Mouse (Mus musculus) stomach, embryonic 15.5 days (tissue): ENCODE data around the gene Sec16a. TPM values are rescaled to one million over a fixed set of nuclear protein-coding genes. Genes with fewer than 3 reads are reported as not detected.
A peak's percentile ranks its signal among the peaks of the same experiment; 100 is the strongest.

Source experiments
- ATAC-seq: fragments of 200-750 bp; cut with Nextera tagmentation; 2 replicates; pipeline ENCODE4 v1.8.0; 2017; ENCODE audit warnings: low read depth, moderate number of reproducible peaks, moderate TSS enrichment; ENCODE audit not compliant: insufficient read depth, low FRiP score
- H3K27ac ChIP-seq: fragments of 300-500 bp; sonication (generic); 2 replicates; pipeline ENCODE4 v1.5.1; 2015; ENCODE audit warnings: mild to moderate bottlenecking, inconsistent platforms
- H3K27me3 ChIP-seq: fragments of 300-500 bp; sonication (generic); replicated peaks from 2 replicates; pipeline ENCODE4 v1.6.1; 2015; ENCODE audit warnings: inconsistent platforms
- H3K36me3 ChIP-seq: fragments of 300-500 bp; sonication (generic); 2 replicates; pipeline ENCODE4 v1.6.1; 2015; ENCODE audit warnings: inconsistent platforms
- H3K4me1 ChIP-seq: fragments of 300-500 bp; sonication (generic); 2 replicates; pipeline ENCODE4 v1.6.1; 2015; ENCODE audit warnings: inconsistent platforms
- H3K4me2 ChIP-seq: fragments of 300-500 bp; sonication (generic); 2 replicates; pipeline ENCODE4 v1.6.1; 2015; ENCODE audit warnings: mild to moderate bottlenecking, inconsistent platforms
- H3K4me3 ChIP-seq: fragments of 300-500 bp; sonication (generic); replicated peaks from 2 replicates; pipeline ENCODE4 v1.5.1; 2015; ENCODE audit warnings: inconsistent platforms
- H3K9ac ChIP-seq: fragments of 300-500 bp; sonication (generic); 2 replicates; pipeline ENCODE4 v1.6.1; 2015; ENCODE audit warnings: inconsistent platforms
- H3K9me3 ChIP-seq: fragments of 300-500 bp; sonication (generic); 2 replicates; pipeline ENCODE4 v1.6.1; 2016; ENCODE audit warnings: inconsistent platforms
- WGBS: fragments of 180-500 bp; shearing (Covaris S2); methylation state at CpG from one replicate; pipeline ENCODE4 v1.1.7; 2015; 5-methylcytosine and 5-hydroxymethylcytosine counted together
- polyA plus RNA-seq: library from polyadenylated mRNA; unstranded; fragments of >200 nt; fragmentation: Nextera tagmentation; extraction: Ambion mirVana; gene quantifications from 2 replicates; pipeline ENCODE4 v1.2.1, GENCODE M21; 2015

Sec16a gene
- polyA plus RNA-seq, 1 experiment from 2014 or later = 22.3 TPM

DNA sequence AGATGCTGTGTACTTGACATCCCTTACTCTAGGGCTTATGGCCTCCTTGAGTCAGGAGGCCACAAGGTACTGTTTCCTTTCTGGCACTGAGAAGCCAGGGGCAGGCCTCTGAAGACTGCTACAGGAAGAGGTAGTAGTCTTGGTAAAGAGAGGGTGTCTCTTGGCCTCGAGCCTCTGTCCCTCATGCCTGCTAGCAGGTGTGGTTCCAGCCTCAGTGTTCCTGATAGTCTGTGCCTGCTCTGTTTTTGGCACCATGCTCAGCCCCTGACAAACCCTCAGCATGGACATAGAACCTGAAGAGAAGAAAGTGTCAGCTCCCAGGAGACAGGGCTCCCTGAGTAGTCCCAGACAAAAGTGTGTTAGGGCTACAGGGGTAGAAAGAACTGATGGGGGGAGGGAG, 2.4 kb upstream of the Sec16a start:
- Histone ChIP-seq H3K4me3 (no peak overlapping the region), H3K9me3 (no peaks in the 10 kb centered on the region), H3K36me3 (no peaks in the 10 kb centered on the region), H3K4me1 (peaks cover 21% of the 10 kb centered on the region), H3K9ac (no peak overlapping the region), H3K27ac (no peak overlapping the region), H3K4me2 (no peak overlapping the region), H3K27me3 (no peaks in the 10 kb centered on the region)
- WGBS = 70% methylated on average over 1 of the region's 1 CpGs
- no peak for ATAC-seq

DNA sequence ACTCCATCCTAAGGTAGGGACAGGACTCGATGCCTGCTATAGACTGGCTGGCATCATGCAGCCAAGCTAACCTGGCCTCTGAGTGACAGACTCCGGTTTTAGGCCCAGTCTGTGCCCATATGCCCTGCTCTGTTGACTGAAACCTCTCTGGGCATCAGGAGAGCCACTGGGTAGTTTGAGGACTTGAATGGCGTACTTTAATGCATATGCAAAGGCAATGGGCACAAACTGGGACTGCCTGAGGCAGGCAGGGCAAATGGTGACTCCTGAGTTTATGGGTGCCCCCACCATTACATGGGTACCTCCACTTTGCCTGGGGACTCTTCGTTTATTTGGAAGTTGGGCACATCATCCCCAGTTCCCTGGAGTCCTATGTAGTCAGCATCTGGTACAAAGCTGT, 1.7 kb upstream of the Sec16a start:
- no peak for ATAC-seq
- Histone ChIP-seq H3K9me3 (no peaks in the 10 kb centered on the region), H3K36me3 (no peaks in the 10 kb centered on the region), H3K4me2 (peak overlapping the region; percentile 67), H3K4me3 (peak overlapping the region; percentile 86), H3K9ac (peak overlapping the region; percentile 27; the same call in 1 of the 2 replicates), H3K27ac (peak overlapping the region; percentile 94; the same call in 1 of the 2 replicates), H3K27me3 (no peaks in the 10 kb centered on the region), H3K4me1 (peaks cover 21% of the 10 kb centered on the region)
- 73% methylated on average over 4 of the region's 4 CpGs for WGBS

DNA sequence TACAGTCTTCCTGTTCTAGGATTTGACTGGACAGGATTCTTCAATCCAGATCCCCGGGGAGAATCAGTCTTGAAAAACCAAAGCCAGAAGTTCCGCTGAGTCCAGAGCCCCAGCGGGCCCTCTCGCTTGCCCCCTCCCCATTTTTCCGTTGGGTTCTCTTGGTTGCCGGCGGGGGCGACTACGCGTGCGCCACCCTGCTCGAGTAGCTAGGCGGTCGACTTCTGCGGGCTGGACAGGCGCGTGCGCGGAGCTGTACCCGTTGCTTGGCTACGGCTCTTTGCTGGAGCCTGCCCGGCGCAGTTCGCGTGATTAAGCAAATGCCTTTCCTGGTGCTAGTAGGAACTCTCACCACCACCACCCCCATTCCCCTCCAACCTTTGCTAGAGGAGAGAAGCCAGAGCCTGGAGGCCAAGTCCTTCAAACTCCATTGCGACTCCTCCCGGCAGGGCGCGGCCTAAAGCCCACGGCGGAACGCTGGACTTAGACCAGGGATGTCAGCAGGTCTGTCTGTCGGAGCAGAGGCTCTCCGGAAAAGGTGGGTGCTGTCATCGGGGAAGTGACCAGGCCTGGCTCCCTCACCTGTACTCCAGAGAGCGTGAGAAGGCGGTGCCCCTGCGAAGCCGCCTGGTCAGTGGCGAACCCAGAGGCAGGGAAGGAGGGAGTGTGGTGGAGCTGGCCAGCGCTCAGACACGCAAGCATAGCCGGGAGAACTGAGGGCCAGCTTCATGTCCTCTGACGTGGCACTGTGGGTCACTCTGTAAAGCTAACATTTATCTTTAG, 840 bp upstream of the Sec16a start:
- ATAC-seq = peak; percentile 89
- peak overlapping the region; percentile 94 for H3K27ac ChIP-seq
- H3K4me2 ChIP-seq = peak overlapping the region; percentile 67
- peak overlapping the region; percentile 86 for H3K4me3 ChIP-seq
- WGBS = under 1% methylated on average over 44 of the region's 44 CpGs
- H3K9ac ChIP-seq = peak overlapping the region; percentile 38; the same call in 1 of the 2 replicates
- peaks cover 21% of the 10 kb centered on the region for H3K4me1 ChIP-seq
- H3K9me3 ChIP-seq = no peaks in the 10 kb centered on the region
- H3K27me3 ChIP-seq = no peaks in the 10 kb centered on the region
- H3K36me3 ChIP-seq = peaks cover 7% of the 10 kb centered on the region

DNA sequence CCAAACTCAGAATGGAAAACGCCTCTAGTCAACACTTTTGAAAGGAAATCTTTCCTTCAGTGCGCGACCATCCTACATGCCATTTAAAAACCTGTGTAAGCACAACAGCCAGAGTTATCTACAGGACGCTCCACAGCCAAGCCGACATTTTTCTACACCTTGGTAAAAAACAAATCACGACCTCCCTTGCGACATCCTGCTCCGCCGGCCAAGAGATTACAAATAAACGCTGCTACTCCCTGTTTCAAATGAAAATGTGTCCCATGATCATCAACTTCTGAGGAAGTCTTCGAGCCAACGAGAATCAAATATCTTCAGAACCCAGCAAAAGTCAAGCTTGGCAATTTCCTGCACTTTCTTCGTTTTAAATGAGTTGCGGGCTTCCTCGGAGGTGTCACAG, 648 bp downstream of the Sec16a start:
- WGBS = under 1% methylated on average over 15 of the region's 15 CpGs
- Histone ChIP-seq H3K27me3 (no peaks in the 10 kb centered on the region), H3K4me2 (peak overlapping the region; percentile 64), H3K27ac (peak overlapping the region; percentile 91; the same call in 1 of the 2 replicates), H3K36me3 (peaks cover 21% of the 10 kb centered on the region), H3K9ac (peak overlapping the region; percentile 92), H3K9me3 (no peaks in the 10 kb centered on the region), H3K4me1 (peaks cover 21% of the 10 kb centered on the region), H3K4me3 (peak overlapping the region; percentile 86)
- no peak for ATAC-seq

DNA sequence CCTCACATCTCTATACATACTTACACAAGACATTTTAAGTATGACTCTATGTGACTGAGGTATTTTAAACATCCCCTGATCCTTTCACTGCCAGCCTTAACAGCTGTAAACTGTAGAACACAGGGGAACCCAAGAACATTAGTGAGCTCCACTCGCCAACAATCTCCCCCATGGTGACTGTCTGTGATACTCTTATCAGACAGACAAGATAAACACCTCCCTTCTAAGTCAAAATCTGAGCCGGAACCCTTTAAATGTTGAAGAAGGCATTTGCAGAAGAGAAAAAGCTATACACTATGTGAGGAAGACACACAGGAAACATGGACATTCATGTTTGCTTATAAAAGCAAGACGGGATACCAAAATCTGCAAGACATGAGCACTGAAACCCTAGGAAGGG, 1.1 kb downstream of the Sec16a start:
- peak overlapping the region; percentile 92; the same call in 1 of the 2 replicates for H3K9ac ChIP-seq
- H3K4me1 ChIP-seq = peaks cover 21% of the 10 kb centered on the region
- peak overlapping the region; percentile 86 for H3K4me3 ChIP-seq
- 9% methylated on average over 3 of the region's 3 CpGs for WGBS
- H3K9me3 ChIP-seq = no peaks in the 10 kb centered on the region
- no peak overlapping the region for H3K27ac ChIP-seq
- H3K36me3 ChIP-seq = peaks cover 23% of the 10 kb centered on the region
- H3K27me3 ChIP-seq = no peaks in the 10 kb centered on the region
- peak overlapping the region; percentile 64 for H3K4me2 ChIP-seq
- no peak for ATAC-seq

DNA sequence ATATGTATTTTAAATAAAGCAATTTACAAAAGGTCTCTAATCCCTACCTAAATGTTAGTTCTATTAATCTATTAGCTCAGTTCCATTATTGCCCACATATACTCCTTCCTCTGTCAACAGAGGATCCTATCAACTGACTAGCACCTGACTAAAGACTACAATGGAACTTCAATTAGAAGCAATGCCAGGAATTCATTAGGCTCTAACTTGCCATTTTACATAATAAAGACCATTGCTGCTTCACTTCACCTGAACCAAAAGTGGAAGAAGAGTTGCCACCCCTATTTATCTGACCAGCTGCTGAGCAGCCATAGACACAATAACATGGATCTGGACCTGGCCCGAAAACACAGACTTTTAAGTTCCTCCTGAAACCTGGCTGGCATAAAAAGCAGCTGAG, 2.2 kb downstream of the Sec16a start:
- peaks cover 21% of the 10 kb centered on the region for H3K4me1 ChIP-seq
- ATAC-seq = no peak
- H3K9me3 ChIP-seq = no peaks in the 10 kb centered on the region
- no peak overlapping the region; the same call in 1 of the 2 replicates for H3K4me2 ChIP-seq
- no peaks in the 10 kb centered on the region for H3K27me3 ChIP-seq
- H3K27ac ChIP-seq = no peak overlapping the region
- WGBS = 84% methylated on average over 1 of the region's 1 CpGs
- no peak overlapping the region for H3K4me3 ChIP-seq
- H3K36me3 ChIP-seq = peaks cover 23% of the 10 kb centered on the region
- no peak overlapping the region for H3K9ac ChIP-seq

DNA sequence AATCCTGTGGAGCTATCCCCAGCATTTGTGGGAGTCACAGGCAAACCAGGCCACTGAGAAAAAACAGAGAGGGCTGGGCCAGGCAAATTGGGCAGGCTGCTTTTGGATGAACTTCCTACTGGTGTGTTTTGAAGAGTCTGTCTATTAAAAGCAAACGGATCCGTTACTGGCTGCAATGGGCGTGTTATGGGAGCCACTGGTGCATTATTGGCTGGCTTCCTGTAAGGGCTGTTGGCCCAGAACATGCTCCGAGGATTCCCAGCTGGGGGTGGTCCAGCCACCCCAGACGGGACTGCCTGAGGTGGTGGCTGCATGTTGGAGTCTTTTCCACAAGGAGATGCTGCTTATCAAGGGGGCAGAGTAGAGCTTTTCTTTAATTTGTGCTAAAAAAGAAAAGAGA, 3.3 kb downstream of the Sec16a start:
- Histone ChIP-seq H3K27me3 (no peaks in the 10 kb centered on the region), H3K9ac (no peak overlapping the region), H3K4me2 (no peak overlapping the region), H3K9me3 (no peaks in the 10 kb centered on the region), H3K4me1 (peaks cover 17% of the 10 kb centered on the region), H3K4me3 (no peak overlapping the region), H3K36me3 (peaks cover 23% of the 10 kb centered on the region), H3K27ac (no peak overlapping the region)
- whole genome bisulfite sequencing = 70% methylated on average over 5 of the region's 5 CpGs
- ATAC-seq = no peak

DNA sequence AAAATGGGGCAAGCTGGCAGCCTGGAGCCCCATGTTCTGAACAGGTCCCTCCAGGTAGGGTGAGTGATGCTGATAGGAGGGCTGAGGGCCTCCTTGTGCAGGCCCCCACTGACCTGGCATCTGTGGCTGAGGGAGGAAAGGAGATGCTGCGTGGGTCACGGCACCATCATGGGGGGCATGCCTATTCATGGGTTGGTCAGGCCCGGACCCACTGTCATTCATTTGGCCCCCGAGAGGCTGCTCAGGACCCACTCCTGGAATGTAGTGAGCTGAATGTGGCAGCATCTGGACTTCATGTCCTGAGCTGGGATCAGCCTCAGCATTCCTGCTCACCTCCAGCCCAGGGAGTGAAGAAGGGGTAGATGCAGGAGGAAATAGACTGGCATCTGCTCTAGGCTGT, 3.8 kb downstream of the Sec16a start:
- no peaks in the 10 kb centered on the region for H3K9me3 ChIP-seq
- WGBS = 89% methylated on average over 4 of the region's 4 CpGs
- no peak overlapping the region for H3K9ac ChIP-seq
- H3K36me3 ChIP-seq = peaks cover 23% of the 10 kb centered on the region
- no peak overlapping the region for H3K4me3 ChIP-seq
- no peak overlapping the region for H3K4me2 ChIP-seq
- H3K27ac ChIP-seq = no peak overlapping the region
- no peak for ATAC-seq
- H3K27me3 ChIP-seq = no peaks in the 10 kb centered on the region
- H3K4me1 ChIP-seq = peaks cover 13% of the 10 kb centered on the region; the same call in 1 of the 2 replicates

DNA sequence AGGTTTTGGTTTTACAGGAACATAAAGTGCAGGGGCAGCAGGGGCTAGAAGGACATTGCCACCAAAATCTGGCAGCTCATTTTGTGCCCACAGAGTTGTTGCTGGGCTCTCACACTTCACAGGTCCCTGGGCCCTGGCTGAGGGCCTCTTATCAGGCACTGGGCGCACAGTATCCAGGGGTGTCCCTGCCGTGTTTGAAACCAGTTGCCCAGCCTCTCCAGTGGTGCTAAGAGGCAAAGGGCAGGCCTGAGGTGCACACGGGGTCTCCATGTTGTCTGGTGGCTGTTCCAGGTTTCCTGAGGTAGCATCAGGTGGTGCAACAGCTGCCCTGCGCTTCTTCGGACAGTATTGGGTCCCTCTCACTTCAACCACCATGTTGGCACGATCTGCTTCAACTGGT, 5.3 kb downstream of the Sec16a start:
- H3K4me2 ChIP-seq = no peak overlapping the region
- H3K9me3 ChIP-seq = no peaks in the 10 kb centered on the region
- WGBS = 89% methylated on average over 6 of the region's 6 CpGs
- ATAC-seq = no peak
- no peak overlapping the region for H3K4me3 ChIP-seq
- H3K4me1 ChIP-seq = peaks cover 13% of the 10 kb centered on the region; the same call in 1 of the 2 replicates
- H3K36me3 ChIP-seq = peaks cover 39% of the 10 kb centered on the region
- no peak overlapping the region for H3K9ac ChIP-seq
- H3K27me3 ChIP-seq = no peaks in the 10 kb centered on the region
- no peak overlapping the region for H3K27ac ChIP-seq

DNA sequence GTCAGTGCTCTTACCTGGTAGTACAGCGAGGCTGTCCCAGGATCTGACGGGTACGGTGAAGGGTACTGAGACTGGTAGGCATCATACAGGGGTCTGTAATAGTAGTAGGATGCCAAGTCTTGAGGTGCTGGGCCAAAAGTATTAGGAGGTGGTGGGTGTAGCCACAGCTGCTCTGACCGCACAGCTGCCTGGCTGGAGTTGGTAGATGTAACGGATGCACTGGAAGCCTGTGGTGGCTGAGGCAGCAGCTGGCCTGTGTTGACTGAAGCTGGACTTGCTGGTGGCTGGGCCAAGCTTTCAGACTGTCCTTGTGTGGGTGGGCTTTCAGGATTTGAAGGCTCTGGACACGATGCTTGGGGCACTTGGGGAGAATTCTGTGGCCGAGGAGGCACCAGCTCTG, 6.6 kb downstream of the Sec16a start:
- WGBS = 82% methylated on average over 7 of the region's 7 CpGs
- no peak for ATAC-seq
- peaks cover 6% of the 10 kb centered on the region; the same call in 1 of the 2 replicates for H3K4me1 ChIP-seq
- H3K4me2 ChIP-seq = no peak overlapping the region
- no peak overlapping the region for H3K27ac ChIP-seq
- no peaks in the 10 kb centered on the region for H3K27me3 ChIP-seq
- H3K36me3 ChIP-seq = peaks cover 50% of the 10 kb centered on the region
- H3K9ac ChIP-seq = no peak overlapping the region
- H3K9me3 ChIP-seq = no peaks in the 10 kb centered on the region
- no peak overlapping the region for H3K4me3 ChIP-seq

DNA sequence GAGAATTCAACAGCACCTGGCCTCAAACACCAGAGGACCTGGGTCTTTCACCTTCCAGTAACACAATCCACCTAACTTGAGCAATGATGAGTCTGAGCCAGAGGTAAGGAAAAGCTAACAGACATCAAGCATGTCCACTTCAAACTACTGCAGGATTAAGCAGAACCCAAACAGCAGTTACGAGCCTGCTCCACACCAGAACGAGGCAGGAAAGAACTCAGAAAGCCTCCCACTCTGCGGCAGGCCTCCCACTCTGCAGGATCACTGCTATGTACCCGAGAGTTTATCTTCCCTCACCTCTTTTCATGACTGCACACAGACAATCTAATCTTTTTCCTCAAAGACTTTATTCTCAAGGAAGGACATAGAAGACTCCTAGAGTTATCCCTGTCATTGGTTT, 7.8 kb downstream of the Sec16a start:
- Histone ChIP-seq H3K36me3 (peaks cover 59% of the 10 kb centered on the region), H3K27me3 (no peaks in the 10 kb centered on the region), H3K9ac (no peak overlapping the region), H3K4me3 (no peak overlapping the region), H3K9me3 (no peaks in the 10 kb centered on the region), H3K27ac (no peak overlapping the region), H3K4me2 (no peak overlapping the region), H3K4me1 (no peaks in the 10 kb centered on the region)
- WGBS = 67% methylated on average over 4 of the region's 4 CpGs
- ATAC-seq = no peak

DNA sequence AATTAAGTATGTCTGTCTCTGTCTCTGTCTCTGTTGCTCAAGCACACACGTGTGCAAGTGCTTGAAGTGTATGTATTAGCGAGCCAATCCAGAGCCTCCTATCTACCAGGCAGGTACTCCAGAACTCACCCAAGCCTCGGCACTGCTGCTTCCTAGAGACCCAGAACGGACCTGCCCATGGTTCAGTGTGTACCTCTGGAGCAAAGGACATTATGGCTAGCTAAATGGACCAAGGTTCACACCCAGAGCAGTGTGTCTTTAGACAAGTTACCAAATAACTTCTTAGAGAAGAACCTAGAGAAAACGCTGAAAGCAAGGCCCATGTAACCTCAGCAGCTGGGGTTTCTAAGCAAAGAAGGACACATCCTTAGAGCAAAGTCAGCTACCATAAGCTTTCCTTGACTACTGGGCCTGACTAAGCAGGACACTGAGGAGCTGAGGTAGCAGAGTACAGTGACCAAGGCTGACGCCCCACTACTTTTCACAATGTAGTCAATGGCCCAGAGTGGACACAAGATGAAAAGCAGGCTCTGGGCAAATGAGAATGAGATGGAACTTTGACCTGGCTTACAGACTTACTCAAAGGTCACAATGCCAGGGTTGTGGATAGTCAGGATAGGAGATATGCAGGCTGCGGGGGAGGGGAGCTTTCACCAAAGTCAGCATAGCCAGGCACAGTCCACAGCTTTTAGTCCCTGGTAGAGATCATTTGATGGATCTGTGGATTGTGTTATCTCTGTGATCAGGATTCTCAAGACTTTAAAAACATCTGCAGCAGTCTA, 10.0 kb downstream of the Sec16a start:
- WGBS = 91% methylated on average over 7 of the region's 7 CpGs
- Histone ChIP-seq H3K4me1 (no peaks in the 10 kb centered on the region), H3K36me3 (peaks cover 57% of the 10 kb centered on the region), H3K4me3 (no peak overlapping the region), H3K27ac (no peak overlapping the region), H3K9ac (no peak overlapping the region), H3K4me2 (no peak overlapping the region), H3K9me3 (no peaks in the 10 kb centered on the region), H3K27me3 (no peaks in the 10 kb centered on the region)
- ATAC-seq = no peak
